Mouse (Mus musculus): ENCODE measurements around the gene Olfr736. TPM values are rescaled to one million over a fixed set of nuclear protein-coding genes. Genes with fewer than 3 reads are reported as not detected.

The Olfr736 gene
- polyA plus RNA-seq (2012; rRNA removed), result not detected in 2 replicates

- WGBS, result 77% methylated on average over 2 of the region's 2 CpGs
- no peak for TF ChIP-seq POLR2A (IDR thresholded peaks at IDR 0.05; ENCODE audit: borderline replicate concordance, extremely low read depth, low read depth, low read length)
- no peak for TF ChIP-seq CTCF (IDR thresholded peaks at IDR 0.05; ENCODE audit: insufficient read depth, low read length)
- no peak for DNase-seq
- no peak within 1 kb of the TSS for H3K4me3 ChIP-seq (replicated peaks; ENCODE audit: extremely low read depth, low read depth, low read length)
- H3K4me1 ChIP-seq (ENCODE audit: control insufficient read depth, insufficient read depth, low read length), result no peaks in the 10 kb centered on the region
Observed at GRCm38 (mm10) chr14:50380863-50381262, at the start of gene Olfr736. Olfr736 (plus strand) TSS chr14:50381163.

GRCm38 (mm10) chr14:50348796-50349195 is 32.2 kb upstream of the Olfr736 start, which contains the start of gene Olfr735:
Olfr735 (minus strand) TSS chr14:50348872.
- DNase-seq, result no peak
- no peak within 1 kb of the TSS for H3K4me3 ChIP-seq (replicated peaks; ENCODE audit: extremely low read depth, low read depth, low read length)
- no peaks in the 10 kb centered on the region for H3K4me1 ChIP-seq (ENCODE audit: control insufficient read depth, insufficient read depth, low read length)
- 69% methylated on average over 2 of the region's 2 CpGs for WGBS
- TF ChIP-seq CTCF (IDR thresholded peaks at IDR 0.05; ENCODE audit: insufficient read depth, low read length) (no peak), POLR2A (IDR thresholded peaks at IDR 0.05; ENCODE audit: borderline replicate concordance, extremely low read depth, low read depth, low read length) (no peak)

DNA sequence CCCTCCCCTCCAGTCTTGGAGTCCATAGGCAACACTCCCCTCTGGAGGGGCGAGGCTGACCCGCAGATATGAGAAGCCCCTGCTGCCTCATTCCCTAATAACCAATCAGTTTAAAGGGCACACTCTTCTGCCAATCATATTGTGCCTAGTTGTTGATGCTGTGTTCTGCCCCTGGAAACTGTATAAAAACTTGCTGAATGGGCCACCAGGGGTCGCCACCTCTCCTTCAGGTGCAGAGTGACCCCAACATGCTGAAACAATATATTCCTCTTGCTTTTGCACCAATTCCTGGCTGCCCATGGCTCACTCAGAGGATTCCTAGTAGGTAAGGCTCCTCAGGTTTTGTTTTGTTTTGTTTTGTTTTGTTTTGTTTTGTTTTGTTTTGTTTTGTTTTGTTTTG is 28.5 kb upstream of the Olfr736 start:
- DNase-seq, result no peak
- Histone ChIP-seq H3K4me3 (replicated peaks; ENCODE audit: extremely low read depth, low read depth, low read length) (no peak overlapping the region), H3K4me1 (ENCODE audit: control insufficient read depth, insufficient read depth, low read length) (no peaks in the 10 kb centered on the region)
- WGBS, result 35% methylated on average over 3 of the region's 3 CpGs
- TF ChIP-seq POLR2A (IDR thresholded peaks at IDR 0.05; ENCODE audit: borderline replicate concordance, extremely low read depth, low read depth, low read length) (no peak), CTCF (IDR thresholded peaks at IDR 0.05; ENCODE audit: insufficient read depth, low read length) (peak; percentile 29)

DNA sequence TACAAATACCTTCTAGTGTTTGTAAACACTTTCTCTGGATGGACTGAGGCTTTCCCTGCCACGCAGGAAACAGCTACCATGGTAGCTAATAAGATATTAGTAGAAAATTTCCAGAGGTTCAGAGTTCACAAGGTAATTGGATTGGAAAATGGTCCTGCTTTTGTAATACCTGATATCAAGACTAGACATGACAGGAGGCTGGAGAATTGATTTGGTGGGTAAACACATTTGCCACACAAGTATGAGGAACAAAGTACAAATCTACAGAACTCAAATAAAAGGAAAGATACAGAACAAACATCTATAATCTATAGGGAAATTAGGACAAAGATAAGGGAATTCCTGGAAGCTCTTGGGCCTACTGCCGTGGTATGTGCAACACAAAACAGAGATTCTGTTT is 24.2 kb upstream of the Olfr736 start:
- WGBS, result 66% methylated on average over 2 of the region's 2 CpGs
- DNase-seq, result no peak
- Histone ChIP-seq H3K4me3 (replicated peaks; ENCODE audit: extremely low read depth, low read depth, low read length) (no peak overlapping the region), H3K4me1 (ENCODE audit: control insufficient read depth, insufficient read depth, low read length) (no peaks in the 10 kb centered on the region)
- TF ChIP-seq POLR2A (IDR thresholded peaks at IDR 0.05; ENCODE audit: borderline replicate concordance, extremely low read depth, low read depth, low read length) (no peak), CTCF (IDR thresholded peaks at IDR 0.05; ENCODE audit: insufficient read depth, low read length) (no peak)

GRCm38 (mm10) chr14:50357593-50357992 is 23.4 kb upstream of the Olfr736 start, which contains the start of gene Tlr11:
Tlr11 (plus strand) TSS chr14:50357914.
- no peak within 1 kb of the TSS for H3K4me3 ChIP-seq (replicated peaks; ENCODE audit: extremely low read depth, low read depth, low read length)
- no peak for DNase-seq
- no peaks in the 10 kb centered on the region for H3K4me1 ChIP-seq (ENCODE audit: control insufficient read depth, insufficient read depth, low read length)
- TF ChIP-seq POLR2A (IDR thresholded peaks at IDR 0.05; ENCODE audit: borderline replicate concordance, extremely low read depth, low read depth, low read length) (no peak), CTCF (IDR thresholded peaks at IDR 0.05; ENCODE audit: insufficient read depth, low read length) (no peak)
- WGBS, result 59% methylated on average over 2 of the region's 2 CpGs

- Histone ChIP-seq H3K4me1 (ENCODE audit: control insufficient read depth, insufficient read depth, low read length) (no peaks in the 10 kb centered on the region), H3K4me3 (replicated peaks; ENCODE audit: extremely low read depth, low read depth, low read length) (no peak overlapping the region)
- no peak for DNase-seq
- TF ChIP-seq CTCF (IDR thresholded peaks at IDR 0.05; ENCODE audit: insufficient read depth, low read length) (no peak), POLR2A (IDR thresholded peaks at IDR 0.05; ENCODE audit: borderline replicate concordance, extremely low read depth, low read depth, low read length) (no peak)
- 76% methylated on average over 3 of the region's 3 CpGs for WGBS
Observed at GRCm38 (mm10) chr14:50360480-50360879, 20.5 kb upstream of the Olfr736 start.

- no peaks in the 10 kb centered on the region for H3K4me1 ChIP-seq (ENCODE audit: control insufficient read depth, insufficient read depth, low read length)
- TF ChIP-seq CTCF (IDR thresholded peaks at IDR 0.05; ENCODE audit: insufficient read depth, low read length) (no peak), POLR2A (IDR thresholded peaks at IDR 0.05; ENCODE audit: borderline replicate concordance, extremely low read depth, low read depth, low read length) (no peak)
- WGBS, result 63% methylated on average over 2 of the region's 2 CpGs
- no peak for DNase-seq
- no peak overlapping the region for H3K4me3 ChIP-seq (replicated peaks; ENCODE audit: extremely low read depth, low read depth, low read length)
Observed at GRCm38 (mm10) chr14:50363561-50363960, 17.4 kb upstream of the Olfr736 start.

- Histone ChIP-seq H3K4me1 (ENCODE audit: control insufficient read depth, insufficient read depth, low read length) (no peaks in the 10 kb centered on the region), H3K4me3 (replicated peaks; ENCODE audit: extremely low read depth, low read depth, low read length) (no peak within 1 kb of the TSS)
- 88% methylated on average over 1 of the region's 1 CpGs for WGBS
- DNase-seq, result no peak
- TF ChIP-seq POLR2A (IDR thresholded peaks at IDR 0.05; ENCODE audit: borderline replicate concordance, extremely low read depth, low read depth, low read length) (no peak), CTCF (IDR thresholded peaks at IDR 0.05; ENCODE audit: insufficient read depth, low read length) (no peak)
Observed at GRCm38 (mm10) chr14:50407268-50407667, 26.3 kb downstream of the Olfr736 start, which contains the start of gene Olfr738. Olfr738 (plus strand) TSS chr14:50407568.

GRCm38 (mm10) chr14:50418326-50418725 is 37.4 kb downstream of the Olfr736 start, which contains the start of gene Olfr739:
Olfr739 (plus strand) TSS chr14:50418626.
- no peak within 1 kb of the TSS for H3K4me3 ChIP-seq (replicated peaks; ENCODE audit: extremely low read depth, low read depth, low read length)
- WGBS, result 63% methylated on average over 2 of the region's 2 CpGs
- no peak for DNase-seq
- H3K4me1 ChIP-seq (ENCODE audit: control insufficient read depth, insufficient read depth, low read length), result no peaks in the 10 kb centered on the region
- TF ChIP-seq CTCF (IDR thresholded peaks at IDR 0.05; ENCODE audit: insufficient read depth, low read length) (no peak), POLR2A (IDR thresholded peaks at IDR 0.05; ENCODE audit: borderline replicate concordance, extremely low read depth, low read depth, low read length) (no peak)

Other genes starting within 250 kb of the Olfr736 start
- not detected in 2 replicates for gene Olfr728, start 238.5 kb upstream of the Olfr736 start, polyA plus RNA-seq (2012; rRNA removed)
- gene Olfr729, start 228.3 kb upstream of the Olfr736 start, polyA plus RNA-seq (2012; rRNA removed), result not detected in 2 replicates
- not detected in 2 replicates for gene Olfr730, start 193.0 kb upstream of the Olfr736 start, polyA plus RNA-seq (2012; rRNA removed)
- not detected in 2 replicates for gene Olfr731, start 139.3 kb upstream of the Olfr736 start, polyA plus RNA-seq (2012; rRNA removed)
- gene Olfr732, start 97.0 kb upstream of the Olfr736 start, polyA plus RNA-seq (2012; rRNA removed), result not detected in 2 replicates
- gene Olfr733, start 79.6 kb upstream of the Olfr736 start, polyA plus RNA-seq (2012; rRNA removed), result not detected in 2 replicates
- not detected in 2 replicates for gene Olfr734, start 54.4 kb upstream of the Olfr736 start, polyA plus RNA-seq (2012; rRNA removed)
- gene Olfr735, start 32.3 kb upstream of the Olfr736 start, polyA plus RNA-seq (2012; rRNA removed), result not detected in 2 replicates
- 0.44 and 0.57 TPM in 2 replicates for gene Tlr11, start 23.2 kb upstream of the Olfr736 start, polyA plus RNA-seq (2012; rRNA removed)
- not detected in 2 replicates for gene Olfr738, start 26.4 kb downstream of the Olfr736 start, polyA plus RNA-seq (2012; rRNA removed)
- not detected in 2 replicates for gene Olfr739, start 37.5 kb downstream of the Olfr736 start, polyA plus RNA-seq (2012; rRNA removed)
- not detected in 2 replicates for gene Olfr740, start 64.4 kb downstream of the Olfr736 start, polyA plus RNA-seq (2012; rRNA removed)
- gene Olfr741, start 91.6 kb downstream of the Olfr736 start, polyA plus RNA-seq (2012; rRNA removed), result not detected in 2 replicates
- gene Olfr742, start 122.4 kb downstream of the Olfr736 start, polyA plus RNA-seq (2012; rRNA removed), result not detected in 2 replicates
- not detected in 2 replicates for gene Olfr743, start 140.7 kb downstream of the Olfr736 start, polyA plus RNA-seq (2012; rRNA removed)
- not detected in 2 replicates for gene Olfr744, start 233.7 kb downstream of the Olfr736 start, polyA plus RNA-seq (2012; rRNA removed)